Mouse (Mus musculus): ENCODE measurements around the gene Agxt. TPM values are rescaled to one million over a fixed set of nuclear protein-coding genes. Genes with fewer than 3 reads are reported as not detected.

Agxt gene
- polyA plus RNA-seq, 1 experiment from 2014 or later = not detected

GRCm38 (mm10) chr1:93175849-93176248 is 40.8 kb downstream of the Agxt start:
- Histone ChIP-seq H3K27me3 (peaks cover 22% of the 10 kb centered on the region), H3K4me3 (0 out of 2 replicates have a peak overlapping the region, but pooled peaks have one; percentile 40), H3K9me3 (replicated peaks) (no peaks in the 10 kb centered on the region), H3K4me2 (replicated peaks) (peak overlapping the region; percentile 82; the same call in 1 of the 2 replicates), H3K4me1 (peaks cover 21% of the 10 kb centered on the region), H3K9ac (no peak overlapping the region), H3K27ac (no peak overlapping the region), H3K36me3 (no peaks in the 10 kb centered on the region)
- WGBS = 17% methylated on average over 6 of the region's 6 CpGs
- ATAC-seq (ENCODE audit: low FRiP score) = peak; percentile 20; the same call in 1 of the 2 replicates

GRCm38 (mm10) chr1:93176525-93177332 is 41.7 kb downstream of the Agxt start:
- no peaks in the 10 kb centered on the region for H3K36me3 ChIP-seq
- H3K27ac ChIP-seq = peak overlapping the region; percentile 52
- H3K4me1 ChIP-seq = peaks cover 21% of the 10 kb centered on the region
- peak; percentile 80 for ATAC-seq (ENCODE audit: low FRiP score)
- no peaks in the 10 kb centered on the region for H3K9me3 ChIP-seq (replicated peaks)
- peaks cover 19% of the 10 kb centered on the region for H3K27me3 ChIP-seq
- peak overlapping the region; percentile 40 for H3K4me3 ChIP-seq
- H3K4me2 ChIP-seq (replicated peaks) = peak overlapping the region; percentile 82
- WGBS = 3% methylated on average over 38 of the region's 44 CpGs
- peak overlapping the region; percentile 56 for H3K9ac ChIP-seq

GRCm38 (mm10) chr1:93182281-93182680 is 47.2 kb downstream of the Agxt start:
- no peak for ATAC-seq (ENCODE audit: low FRiP score)
- peaks cover 3% of the 10 kb centered on the region for H3K4me1 ChIP-seq

GRCm38 (mm10) chr1:93184071-93184828 is 49.2 kb downstream of the Agxt start:
- H3K4me1 ChIP-seq = no peaks in the 10 kb centered on the region
- 78% methylated on average over 14 of the region's 14 CpGs for WGBS

More at GRCm38 (mm10) chr1:93182281-93182680, 47.2 kb downstream of the Agxt start:
- no peak overlapping the region for H3K4me2 ChIP-seq (replicated peaks)
- H3K27ac ChIP-seq = no peak overlapping the region
- 91% methylated on average over 7 of the region's 7 CpGs for WGBS
- H3K27me3 ChIP-seq = peaks cover 17% of the 10 kb centered on the region
- no peaks in the 10 kb centered on the region for H3K9me3 ChIP-seq (replicated peaks)
- no peak overlapping the region for H3K9ac ChIP-seq
- H3K36me3 ChIP-seq = no peaks in the 10 kb centered on the region
- no peak overlapping the region for H3K4me3 ChIP-seq

GRCm38 (mm10) chr1:93190726-93191305 is 55.8 kb downstream of the Agxt start:
- Histone ChIP-seq H3K27ac (no peak overlapping the region), H3K4me1 (peaks cover 10% of the 10 kb centered on the region), H3K4me2 (replicated peaks) (0 out of 2 replicates have a peak overlapping the region, but pooled peaks have one; percentile 3), H3K27me3 (peaks cover 30% of the 10 kb centered on the region), H3K36me3 (no peaks in the 10 kb centered on the region), H3K9ac (no peak overlapping the region), H3K4me3 (no peak overlapping the region), H3K9me3 (replicated peaks) (0 out of 2 replicates have a peak, but pooled peaks cover 5% of the 10 kb centered on the region)
- no peak for ATAC-seq (ENCODE audit: low FRiP score)
- under 1% methylated on average over 9 of the region's 17 CpGs for WGBS

More at GRCm38 (mm10) chr1:93184071-93184828, 49.2 kb downstream of the Agxt start:
- Histone ChIP-seq H3K27me3 (peaks cover 15% of the 10 kb centered on the region), H3K27ac (no peak overlapping the region), H3K36me3 (no peaks in the 10 kb centered on the region), H3K4me3 (no peak overlapping the region), H3K9ac (no peak overlapping the region), H3K9me3 (replicated peaks) (no peaks in the 10 kb centered on the region), H3K4me2 (replicated peaks) (no peak overlapping the region)
- ATAC-seq (ENCODE audit: low FRiP score) = no peak

- H3K27ac ChIP-seq = no peak overlapping the region
- H3K9me3 ChIP-seq (replicated peaks) = 0 out of 2 replicates have a peak, but pooled peaks cover 5% of the 10 kb centered on the region
- 92% methylated on average over 3 of the region's 3 CpGs for WGBS
- H3K36me3 ChIP-seq = no peaks in the 10 kb centered on the region
- H3K4me1 ChIP-seq = peaks cover 10% of the 10 kb centered on the region
- ATAC-seq (ENCODE audit: low FRiP score) = no peak
- no peak overlapping the region for H3K9ac ChIP-seq
- peaks cover 18% of the 10 kb centered on the region for H3K27me3 ChIP-seq
- no peak overlapping the region for H3K4me3 ChIP-seq
- H3K4me2 ChIP-seq (replicated peaks) = no peak overlapping the region
Observed at GRCm38 (mm10) chr1:93194961-93195360, 59.9 kb downstream of the Agxt start.

Other genes with a start within 250 kb of the Agxt start
- gene Ankmy1, start 232.3 kb upstream of the Agxt start, polyA plus RNA-seq (2016; fragmentation: Nextera tagmentation; extraction: Ambion mirVana) = 0.52 and 0.67 TPM in 2 replicates
- 11.9 and 12.9 TPM in 2 replicates for gene Dusp28, start 228.3 kb upstream of the Agxt start, polyA plus RNA-seq (2016; fragmentation: Nextera tagmentation; extraction: Ambion mirVana)
- gene Rnpepl1, start 224.5 kb upstream of the Agxt start, polyA plus RNA-seq (2016; fragmentation: Nextera tagmentation; extraction: Ambion mirVana) = 31.6 and 34.7 TPM in 2 replicates
- 54.7 and 56.3 TPM in 2 replicates for gene Capn10, start 200.9 kb upstream of the Agxt start, polyA plus RNA-seq (2016; fragmentation: Nextera tagmentation; extraction: Ambion mirVana)
- 0.10 and 0.41 TPM in 2 replicates for gene Gpr35, start 184.4 kb upstream of the Agxt start, polyA plus RNA-seq (2016; fragmentation: Nextera tagmentation; extraction: Ambion mirVana)
- not detected in 2 replicates for gene Aqp12, start 128.9 kb upstream of the Agxt start, polyA plus RNA-seq (2016; fragmentation: Nextera tagmentation; extraction: Ambion mirVana)
- gene Kif1a, start 33.3 kb upstream of the Agxt start, polyA plus RNA-seq (2016; fragmentation: Nextera tagmentation; extraction: Ambion mirVana) = 145 and 146 TPM in 2 replicates
- 0.35 and 0.41 TPM in 2 replicates for gene 2310007B03Rik, start 25.7 kb downstream of the Agxt start, polyA plus RNA-seq (2016; fragmentation: Nextera tagmentation; extraction: Ambion mirVana)
- gene Crocc2, start 33.5 kb downstream of the Agxt start, polyA plus RNA-seq (2016; fragmentation: Nextera tagmentation; extraction: Ambion mirVana) = 0.44 and 0.45 TPM in 2 replicates
- gene Sned1, start 100.6 kb downstream of the Agxt start, polyA plus RNA-seq (2016; fragmentation: Nextera tagmentation; extraction: Ambion mirVana) = 15.2 and 16.2 TPM in 2 replicates
- 34.9 and 37.2 TPM in 2 replicates for gene Mterf4, start 170.7 kb downstream of the Agxt start, polyA plus RNA-seq (2016; fragmentation: Nextera tagmentation; extraction: Ambion mirVana)
- gene Ppp1r7, start 207.6 kb downstream of the Agxt start, polyA plus RNA-seq (2016; fragmentation: Nextera tagmentation; extraction: Ambion mirVana) = 70.6 and 72.6 TPM in 2 replicates
- gene Pask, start 208.2 kb downstream of the Agxt start, polyA plus RNA-seq (2016; fragmentation: Nextera tagmentation; extraction: Ambion mirVana) = 15.2 and 15.9 TPM in 2 replicates
- 0.09 and 0.40 TPM in 2 replicates for gene Ano7, start 238.7 kb downstream of the Agxt start, polyA plus RNA-seq (2016; fragmentation: Nextera tagmentation; extraction: Ambion mirVana)

All from hindbrain, embryonic 12.5 days (tissue).